Mouse (Mus musculus) kidney, adult 8-10 months (tissue): ENCODE results near the gene Esrrg.

ENCODE experiments used
- DNase-seq, 2 experiments: peaks; one replicate each; pipeline ENCODE4 v3.0.0; 2022

Gene Esrrg

GRCm38 (mm10) chr1:187836876-187837275 is 228.3 kb downstream of the Esrrg start:
- no peak for DNase-seq

GRCm38 (mm10) chr1:187841629-187842028 is 233.0 kb downstream of the Esrrg start:
- no peak for DNase-seq

- no peak for DNase-seq
These were observed 234.1 kb downstream of the Esrrg start for GRCm38 (mm10) chr1:187842702-187843101.

GRCm38 (mm10) chr1:187854148-187854547 is 245.6 kb downstream of the Esrrg start:
- no peak for DNase-seq

GRCm38 (mm10) chr1:187862339-187862738 is 253.7 kb downstream of the Esrrg start:
- no peak for DNase-seq

GRCm38 (mm10) chr1:187868427-187868826 is 259.8 kb downstream of the Esrrg start:
- no peak for DNase-seq

- no peak for DNase-seq
These were observed 263.6 kb downstream of the Esrrg start for GRCm38 (mm10) chr1:187872208-187872607.

- DNase-seq: no peak
These were observed 264.2 kb downstream of the Esrrg start for GRCm38 (mm10) chr1:187872744-187873143.

GRCm38 (mm10) chr1:187873770-187874169 is 265.2 kb downstream of the Esrrg start:
- DNase-seq: no peak

GRCm38 (mm10) chr1:187887270-187887669 is 278.7 kb downstream of the Esrrg start:
- no peak for DNase-seq

- no peak for DNase-seq
These were observed 279.6 kb downstream of the Esrrg start for GRCm38 (mm10) chr1:187888142-187888541.

- no peak for DNase-seq
These were observed 280.5 kb downstream of the Esrrg start for GRCm38 (mm10) chr1:187889096-187889495.

- no peak for DNase-seq
These were observed 282.7 kb downstream of the Esrrg start for GRCm38 (mm10) chr1:187891262-187891661.

- no peak for DNase-seq
These were observed 286.9 kb downstream of the Esrrg start for GRCm38 (mm10) chr1:187895459-187895858.

GRCm38 (mm10) chr1:187896291-187896690 is 287.7 kb downstream of the Esrrg start:
- DNase-seq: no peak

- no peak for DNase-seq
These were observed 288.3 kb downstream of the Esrrg start for GRCm38 (mm10) chr1:187896910-187897309.

GRCm38 (mm10) chr1:187899541-187899940 is 290.9 kb downstream of the Esrrg start:
- DNase-seq: no peak

GRCm38 (mm10) chr1:187900756-187901155 is 292.2 kb downstream of the Esrrg start:
- DNase-seq: no peak

GRCm38 (mm10) chr1:187902176-187902575 is 293.6 kb downstream of the Esrrg start:
- DNase-seq: no peak

- no peak for DNase-seq
These were observed 296.1 kb downstream of the Esrrg start for GRCm38 (mm10) chr1:187904731-187905130.

GRCm38 (mm10) chr1:187907407-187907806 is 298.8 kb downstream of the Esrrg start:
- DNase-seq: no peak

- no peak for DNase-seq
These were observed 299.3 kb downstream of the Esrrg start for GRCm38 (mm10) chr1:187907871-187908270.

- DNase-seq: no peak
These were observed 302.1 kb downstream of the Esrrg start for GRCm38 (mm10) chr1:187910718-187911117.

GRCm38 (mm10) chr1:187911201-187911600 is 302.6 kb downstream of the Esrrg start:
- no peak for DNase-seq

- no peak for DNase-seq
These were observed 309.7 kb downstream of the Esrrg start for GRCm38 (mm10) chr1:187918303-187918702.

- DNase-seq: no peak
These were observed 310.3 kb downstream of the Esrrg start for GRCm38 (mm10) chr1:187918939-187919338.
